Mouse (Mus musculus): Measurements from ENCODE around the gene Slc25a34. TPM values are rescaled to one million over a fixed set of nuclear protein-coding genes. Genes with fewer than 3 reads are reported as not detected.

The Slc25a34 gene
- polyA plus RNA-seq, 1 experiment from 2014 or later: 0.26 TPM

GRCm38 (mm10) chr4:141659739-141660138 is 36.1 kb upstream of the Slc25a34 start:
- WGBS: 62% methylated on average over 4 of the region's 4 CpGs
- Histone ChIP-seq H3K9ac (ENCODE audit: low read length) (no peak overlapping the region), H3K9me3 (ENCODE audit: control insufficient read depth, low read length) (no peaks in the 10 kb centered on the region), H3K36me3 (ENCODE audit: control insufficient read depth, insufficient read depth, low read length) (peaks cover 24% of the 10 kb centered on the region), H3K4me2 (ENCODE audit: low read length) (no peak overlapping the region), H3K4me3 (ENCODE audit: low read depth, low read length) (no peak overlapping the region), H3K27me3 (replicated peaks; ENCODE audit: control insufficient read depth, insufficient read depth, low read length) (no peaks in the 10 kb centered on the region), H3K27ac (ENCODE audit: low read depth) (no peak overlapping the region), H3K4me1 (replicated peaks; ENCODE audit: control insufficient read depth, insufficient read depth, low read length) (peaks cover 11% of the 10 kb centered on the region)
- no peak for DNase-seq (ENCODE audit: low spot score)
- no peak for ATAC-seq (replicated peaks; ENCODE audit: low FRiP score, low TSS enrichment, low read depth)

- no peaks in the 10 kb centered on the region for H3K27me3 ChIP-seq (replicated peaks; ENCODE audit: control insufficient read depth, insufficient read depth, low read length)
- H3K36me3 ChIP-seq (ENCODE audit: control insufficient read depth, insufficient read depth, low read length): peaks cover 25% of the 10 kb centered on the region
- H3K4me1 ChIP-seq (replicated peaks; ENCODE audit: control insufficient read depth, insufficient read depth, low read length): peaks cover 6% of the 10 kb centered on the region
- H3K9ac ChIP-seq (ENCODE audit: low read length): no peak overlapping the region
- H3K4me2 ChIP-seq (ENCODE audit: low read length): no peak overlapping the region
- WGBS: 90% methylated on average over 6 of the region's 6 CpGs
- DNase-seq (ENCODE audit: low spot score): no peak
- no peak overlapping the region for H3K27ac ChIP-seq (ENCODE audit: low read depth)
- H3K9me3 ChIP-seq (ENCODE audit: control insufficient read depth, low read length): no peaks in the 10 kb centered on the region
- no peak for ATAC-seq (replicated peaks; ENCODE audit: low FRiP score, low TSS enrichment, low read depth)
- H3K4me3 ChIP-seq (ENCODE audit: low read depth, low read length): no peak overlapping the region
Observed at GRCm38 (mm10) chr4:141658846-141659484, 35.3 kb upstream of the Slc25a34 start.

GRCm38 (mm10) chr4:141656932-141657331 is 33.3 kb upstream of the Slc25a34 start:
- H3K36me3 ChIP-seq (ENCODE audit: control insufficient read depth, insufficient read depth, low read length): peaks cover 33% of the 10 kb centered on the region
- no peak for ATAC-seq (replicated peaks; ENCODE audit: low FRiP score, low TSS enrichment, low read depth)
- H3K4me2 ChIP-seq (ENCODE audit: low read length): no peak overlapping the region
- H3K9me3 ChIP-seq (ENCODE audit: control insufficient read depth, low read length): no peaks in the 10 kb centered on the region
- H3K27me3 ChIP-seq (replicated peaks; ENCODE audit: control insufficient read depth, insufficient read depth, low read length): no peaks in the 10 kb centered on the region
- no peaks in the 10 kb centered on the region for H3K4me1 ChIP-seq (replicated peaks; ENCODE audit: control insufficient read depth, insufficient read depth, low read length)
- H3K9ac ChIP-seq (ENCODE audit: low read length): no peak overlapping the region
- no peak overlapping the region for H3K27ac ChIP-seq (ENCODE audit: low read depth)
- 83% methylated on average over 8 of the region's 8 CpGs for WGBS
- DNase-seq (ENCODE audit: low spot score): no peak
- H3K4me3 ChIP-seq (ENCODE audit: low read depth, low read length): no peak overlapping the region

GRCm38 (mm10) chr4:141655908-141656608 is 32.4 kb upstream of the Slc25a34 start:
- 81% methylated on average over 12 of the region's 12 CpGs for WGBS

GRCm38 (mm10) chr4:141654509-141654908 is 30.9 kb upstream of the Slc25a34 start:
- Histone ChIP-seq H3K4me2 (ENCODE audit: low read length) (no peak overlapping the region), H3K27me3 (replicated peaks; ENCODE audit: control insufficient read depth, insufficient read depth, low read length) (no peaks in the 10 kb centered on the region), H3K9me3 (ENCODE audit: control insufficient read depth, low read length) (no peaks in the 10 kb centered on the region), H3K4me3 (ENCODE audit: low read depth, low read length) (no peak overlapping the region), H3K27ac (ENCODE audit: low read depth) (no peak overlapping the region), H3K4me1 (replicated peaks; ENCODE audit: control insufficient read depth, insufficient read depth, low read length) (no peaks in the 10 kb centered on the region), H3K36me3 (ENCODE audit: control insufficient read depth, insufficient read depth, low read length) (peaks cover 24% of the 10 kb centered on the region), H3K9ac (ENCODE audit: low read length) (no peak overlapping the region)
- 93% methylated on average over 6 of the region's 6 CpGs for WGBS
- no peak for ATAC-seq (replicated peaks; ENCODE audit: low FRiP score, low TSS enrichment, low read depth)
- no peak for DNase-seq (ENCODE audit: low spot score)

More at GRCm38 (mm10) chr4:141655908-141656608, 32.4 kb upstream of the Slc25a34 start:
- no peaks in the 10 kb centered on the region for H3K9me3 ChIP-seq (ENCODE audit: control insufficient read depth, low read length)
- no peak overlapping the region for H3K27ac ChIP-seq (ENCODE audit: low read depth)
- no peak overlapping the region for H3K4me3 ChIP-seq (ENCODE audit: low read depth, low read length)
- H3K9ac ChIP-seq (ENCODE audit: low read length): no peak overlapping the region
- H3K4me2 ChIP-seq (ENCODE audit: low read length): no peak overlapping the region
- H3K27me3 ChIP-seq (replicated peaks; ENCODE audit: control insufficient read depth, insufficient read depth, low read length): no peaks in the 10 kb centered on the region
- H3K36me3 ChIP-seq (ENCODE audit: control insufficient read depth, insufficient read depth, low read length): peaks cover 35% of the 10 kb centered on the region
- DNase-seq (ENCODE audit: low spot score) (no peak), ATAC-seq (replicated peaks; ENCODE audit: low FRiP score, low TSS enrichment, low read depth) (no peak)
- H3K4me1 ChIP-seq (replicated peaks; ENCODE audit: control insufficient read depth, insufficient read depth, low read length): no peaks in the 10 kb centered on the region

GRCm38 (mm10) chr4:141653813-141654212 is 30.2 kb upstream of the Slc25a34 start:
- H3K4me1 ChIP-seq (replicated peaks; ENCODE audit: control insufficient read depth, insufficient read depth, low read length): no peaks in the 10 kb centered on the region
- H3K27me3 ChIP-seq (replicated peaks; ENCODE audit: control insufficient read depth, insufficient read depth, low read length): no peaks in the 10 kb centered on the region
- H3K4me3 ChIP-seq (ENCODE audit: low read depth, low read length): no peak overlapping the region
- DNase-seq (ENCODE audit: low spot score): no peak
- peaks cover 24% of the 10 kb centered on the region for H3K36me3 ChIP-seq (ENCODE audit: control insufficient read depth, insufficient read depth, low read length)
- WGBS: 88% methylated on average over 13 of the region's 13 CpGs
- H3K4me2 ChIP-seq (ENCODE audit: low read length): no peak overlapping the region
- no peak overlapping the region for H3K27ac ChIP-seq (ENCODE audit: low read depth)
- H3K9ac ChIP-seq (ENCODE audit: low read length): no peak overlapping the region
- H3K9me3 ChIP-seq (ENCODE audit: control insufficient read depth, low read length): no peaks in the 10 kb centered on the region
- no peak for ATAC-seq (replicated peaks; ENCODE audit: low FRiP score, low TSS enrichment, low read depth)

- Histone ChIP-seq H3K9ac (ENCODE audit: low read length) (no peak overlapping the region), H3K4me2 (ENCODE audit: low read length) (no peak overlapping the region), H3K27ac (ENCODE audit: low read depth) (no peak overlapping the region), H3K4me3 (ENCODE audit: low read depth, low read length) (no peak overlapping the region), H3K36me3 (ENCODE audit: control insufficient read depth, insufficient read depth, low read length) (peaks cover 24% of the 10 kb centered on the region), H3K4me1 (replicated peaks; ENCODE audit: control insufficient read depth, insufficient read depth, low read length) (no peaks in the 10 kb centered on the region), H3K27me3 (replicated peaks; ENCODE audit: control insufficient read depth, insufficient read depth, low read length) (no peaks in the 10 kb centered on the region), H3K9me3 (ENCODE audit: control insufficient read depth, low read length) (no peaks in the 10 kb centered on the region)
- ATAC-seq (replicated peaks; ENCODE audit: low FRiP score, low TSS enrichment, low read depth) (no peak), DNase-seq (ENCODE audit: low spot score) (no peak)
- 90% methylated on average over 8 of the region's 8 CpGs for WGBS
Observed at GRCm38 (mm10) chr4:141653044-141653443, 29.4 kb upstream of the Slc25a34 start.

- peaks cover 17% of the 10 kb centered on the region for H3K36me3 ChIP-seq (ENCODE audit: control insufficient read depth, insufficient read depth, low read length)
- no peak overlapping the region for H3K27ac ChIP-seq (ENCODE audit: low read depth)
- no peak overlapping the region for H3K9ac ChIP-seq (ENCODE audit: low read length)
- DNase-seq (ENCODE audit: low spot score) (no peak), ATAC-seq (replicated peaks; ENCODE audit: low FRiP score, low TSS enrichment, low read depth) (no peak)
- H3K9me3 ChIP-seq (ENCODE audit: control insufficient read depth, low read length): no peaks in the 10 kb centered on the region
- no peak overlapping the region for H3K4me3 ChIP-seq (ENCODE audit: low read depth, low read length)
- H3K27me3 ChIP-seq (replicated peaks; ENCODE audit: control insufficient read depth, insufficient read depth, low read length): no peaks in the 10 kb centered on the region
- no peaks in the 10 kb centered on the region for H3K4me1 ChIP-seq (replicated peaks; ENCODE audit: control insufficient read depth, insufficient read depth, low read length)
- 90% methylated on average over 10 of the region's 10 CpGs for WGBS
- no peak overlapping the region for H3K4me2 ChIP-seq (ENCODE audit: low read length)
Observed at GRCm38 (mm10) chr4:141651944-141652343, 28.3 kb upstream of the Slc25a34 start.

- Histone ChIP-seq H3K9me3 (ENCODE audit: control insufficient read depth, low read length) (no peaks in the 10 kb centered on the region), H3K4me2 (ENCODE audit: low read length) (no peak overlapping the region), H3K27ac (ENCODE audit: low read depth) (no peak overlapping the region), H3K4me3 (ENCODE audit: low read depth, low read length) (no peak overlapping the region), H3K27me3 (replicated peaks; ENCODE audit: control insufficient read depth, insufficient read depth, low read length) (no peaks in the 10 kb centered on the region), H3K9ac (ENCODE audit: low read length) (no peak overlapping the region), H3K4me1 (replicated peaks; ENCODE audit: control insufficient read depth, insufficient read depth, low read length) (no peaks in the 10 kb centered on the region), H3K36me3 (ENCODE audit: control insufficient read depth, insufficient read depth, low read length) (peaks cover 16% of the 10 kb centered on the region)
- 91% methylated on average over 6 of the region's 6 CpGs for WGBS
- no peak for DNase-seq (ENCODE audit: low spot score)
- no peak for ATAC-seq (replicated peaks; ENCODE audit: low FRiP score, low TSS enrichment, low read depth)
Observed at GRCm38 (mm10) chr4:141651286-141651685, 27.7 kb upstream of the Slc25a34 start.
